Mouse (Mus musculus) neutrophil, adult 5-6 weeks (primary cell): Measurements from ENCODE around the gene Anapc13. TPM values are rescaled to one million over a fixed set of nuclear protein-coding genes. Genes with fewer than 3 reads are reported as not detected.

Experiments used
- ATAC-seq: fragments of 151-379, 151-347 bp; 2 replicates; pipeline ENCODE4 v1.8.0; 2017; ENCODE audit warnings: mild to moderate bottlenecking, moderate TSS enrichment; ENCODE audit not compliant: insufficient number of reproducible peaks, poor library complexity, low FRiP score, severe bottlenecking; ENCODE audit errors: extremely low read depth
- total RNA-seq: library from RNA; stranded (forward); fragments of 200-1000 nt; gene quantifications from 2 replicates; pipeline ENCODE4 v1.2.3, GENCODE M21; 2017

The Anapc13 gene
- total RNA-seq, 1 experiment from 2014 or later = 34.7 TPM

DNA sequence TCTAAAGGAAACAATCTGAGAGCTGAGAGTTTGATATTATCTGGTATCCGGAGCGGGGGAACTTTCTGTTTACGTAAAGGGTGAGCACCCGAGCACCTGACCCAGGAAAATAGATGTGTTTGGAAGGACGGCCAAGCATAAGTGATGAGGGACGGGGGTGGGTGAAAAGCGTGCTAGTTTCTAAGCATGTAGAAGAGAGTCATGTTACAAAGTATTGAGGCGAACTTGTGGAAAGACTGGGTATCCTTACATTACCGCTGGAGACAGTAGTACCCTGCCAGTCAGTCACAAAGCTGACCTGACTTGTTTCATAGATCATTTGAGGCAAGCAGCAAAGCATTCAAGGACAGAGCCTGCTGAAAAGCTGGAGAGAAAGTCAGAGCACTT lies 736 bp downstream of the Anapc13 start:
- no peak for ATAC-seq

DNA sequence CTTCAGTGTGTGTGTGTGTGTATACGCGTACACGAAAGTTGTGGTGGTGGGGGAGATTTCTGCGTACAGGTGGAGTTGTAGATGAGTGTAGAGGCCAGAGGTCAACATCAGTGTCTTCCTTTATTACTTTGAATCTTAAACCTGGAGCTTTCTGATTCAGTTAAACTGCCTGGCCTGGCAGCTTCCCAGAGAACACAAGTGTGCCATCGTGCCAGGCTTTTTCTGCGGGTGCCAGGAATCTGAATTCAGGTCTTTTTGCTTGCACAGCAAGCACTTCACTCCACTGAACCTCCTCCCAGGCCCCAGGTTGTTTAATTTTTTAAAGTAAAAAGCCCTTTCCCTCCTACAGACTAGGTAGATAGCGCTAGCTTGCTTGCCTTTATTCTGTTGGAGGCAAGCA lies 1.3 kb downstream of the Anapc13 start:
- no peak for ATAC-seq

GRCm38 (mm10) chr9:102629052-102629451 lies 3.0 kb downstream of the Anapc13 start:
- no peak for ATAC-seq

DNA sequence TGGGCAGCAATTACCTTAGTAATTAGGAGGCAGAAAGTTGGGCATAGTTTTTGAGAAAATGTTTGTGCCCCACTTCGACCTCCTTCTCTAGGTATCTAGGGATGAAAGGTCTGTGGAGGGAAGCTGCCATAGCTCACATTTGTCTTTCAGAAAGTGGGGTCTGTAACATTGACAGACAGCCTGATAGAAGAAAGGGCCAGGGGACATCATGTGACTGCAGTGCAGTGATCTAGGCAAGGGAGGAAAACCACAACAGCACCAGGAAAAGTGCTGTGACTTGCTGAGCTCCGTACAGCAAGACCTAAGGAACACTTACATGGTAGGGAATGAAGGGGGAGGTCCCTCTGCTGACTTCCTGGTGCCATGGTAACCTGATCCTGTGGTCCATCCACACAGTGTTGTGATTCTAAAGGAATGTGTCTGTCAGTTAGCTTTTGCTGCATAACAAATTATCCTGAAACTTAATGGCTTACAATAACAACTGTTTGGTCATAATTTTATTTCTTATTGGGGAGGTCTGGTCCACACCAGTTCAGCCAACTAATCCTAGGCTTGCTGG lies 5.6 kb downstream of the Anapc13 start:
- ATAC-seq = no peak

DNA sequence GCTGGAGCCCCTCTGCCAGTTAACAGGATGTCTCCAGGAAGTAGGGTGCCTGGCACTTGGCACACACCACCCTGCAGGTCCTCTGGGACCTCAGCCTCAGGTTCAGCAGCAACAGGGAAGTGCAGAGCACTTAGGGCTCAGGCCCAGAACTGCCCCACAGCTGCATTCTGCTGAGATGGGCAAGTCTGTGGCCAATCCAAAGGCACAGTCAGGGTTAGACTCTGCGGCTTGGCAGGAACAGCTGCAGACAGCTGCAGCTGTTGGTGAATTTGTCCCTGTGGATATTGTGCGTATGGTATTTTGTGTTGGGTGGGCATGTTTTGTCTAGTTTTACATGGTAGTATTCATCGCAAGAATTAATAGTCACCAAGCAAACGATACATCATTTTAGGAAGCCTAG lies 6.1 kb downstream of the Anapc13 start:
- no peak for ATAC-seq

DNA sequence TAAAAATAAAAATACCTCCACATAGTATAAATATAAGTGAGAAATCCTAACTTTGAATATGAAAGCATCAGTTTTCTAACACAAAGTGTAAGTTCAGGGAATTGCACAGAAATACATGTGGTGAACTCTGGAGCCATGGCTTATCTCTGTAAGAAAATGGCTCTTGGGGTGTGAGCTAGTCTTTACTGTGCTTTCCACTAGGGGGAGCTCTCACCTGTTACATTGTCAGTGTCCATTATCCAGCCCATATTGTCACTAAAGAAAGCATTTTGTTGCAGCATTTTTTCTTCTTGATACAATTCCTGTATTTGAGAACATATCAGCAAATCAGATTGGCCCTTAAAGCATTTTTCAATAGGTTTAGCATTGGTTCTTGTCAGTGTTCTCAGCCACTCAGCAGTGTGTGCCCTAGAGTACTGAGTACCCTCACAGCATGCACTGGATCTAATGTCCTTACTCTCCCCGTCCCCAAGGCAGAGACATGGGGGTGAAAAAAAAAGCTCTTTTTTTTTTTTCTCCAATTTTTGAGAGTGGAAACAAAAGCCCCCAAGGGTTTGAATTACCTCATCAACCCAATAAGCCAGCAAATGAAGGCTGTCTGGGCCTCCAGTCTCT lies 6.9 kb downstream of the Anapc13 start:
- peak; percentile 80 for ATAC-seq

- ATAC-seq = no peak
These were observed 8.4 kb downstream of the Anapc13 start for GRCm38 (mm10) chr9:102634453-102634852.

DNA sequence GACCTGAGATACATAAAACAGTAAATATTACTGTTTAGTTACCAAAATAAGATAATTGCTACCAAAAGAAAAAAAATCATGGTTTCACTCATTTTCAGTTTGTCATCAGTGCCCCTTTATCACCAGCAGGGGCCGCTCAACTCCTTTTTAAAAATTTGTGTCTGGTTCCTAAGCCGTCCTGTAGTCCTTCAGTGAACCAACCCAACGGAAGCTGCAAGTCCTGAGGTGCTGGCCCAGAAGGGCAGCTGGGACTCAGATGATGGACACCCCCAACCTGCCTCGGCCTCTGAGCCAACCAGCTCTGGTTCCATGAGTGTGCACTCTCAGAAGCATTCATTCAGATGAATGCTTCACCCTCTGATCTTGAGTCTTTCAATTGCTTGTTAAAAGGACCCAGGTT lies 10.5 kb downstream of the Anapc13 start:
- ATAC-seq = peak; percentile 59; the same call in 1 of the 2 replicates

- ATAC-seq = no peak
These were observed 11.0 kb downstream of the Anapc13 start for GRCm38 (mm10) chr9:102637115-102637514.

DNA sequence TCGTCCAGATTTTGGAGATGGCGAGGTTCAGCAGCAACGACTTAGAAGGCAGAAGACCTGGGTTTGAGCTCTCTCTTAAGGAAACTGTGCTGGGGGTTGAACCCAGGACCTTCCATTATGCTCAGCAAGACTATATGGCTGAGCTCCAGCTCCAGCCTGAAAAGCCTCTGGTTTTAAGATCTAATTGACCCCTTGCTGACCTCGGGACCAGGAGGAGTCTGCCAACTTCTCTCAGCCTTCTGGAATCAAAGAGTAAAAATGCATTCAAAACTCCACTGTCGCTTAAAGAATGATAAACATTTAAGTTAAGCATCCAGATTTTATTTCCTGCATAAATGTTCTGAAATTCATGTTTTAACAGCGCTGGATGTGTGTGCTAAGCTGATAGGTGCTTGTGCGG lies 12.9 kb downstream of the Anapc13 start:
- ATAC-seq = no peak

DNA sequence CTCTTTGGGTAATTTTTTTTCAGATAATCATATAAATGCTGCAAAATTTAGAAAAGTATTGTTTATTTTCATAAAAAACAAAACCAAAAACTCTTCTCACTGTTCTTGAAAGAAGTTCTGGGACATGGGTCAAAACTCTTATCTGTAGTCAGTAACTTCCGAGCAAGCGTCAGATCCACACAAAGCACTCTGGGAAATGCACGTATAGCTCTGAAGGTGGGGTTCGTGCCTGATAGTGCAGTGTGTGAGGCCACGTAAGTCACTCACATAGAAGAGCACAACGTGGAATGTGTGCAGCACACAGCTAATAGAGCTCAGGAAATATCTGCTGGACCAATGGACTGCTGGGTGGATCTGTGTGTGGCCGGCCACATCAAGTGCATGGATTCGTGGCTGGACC lies 13.4 kb downstream of the Anapc13 start:
- no peak for ATAC-seq

GRCm38 (mm10) chr9:102641531-102641930 lies 15.4 kb downstream of the Anapc13 start:
- ATAC-seq = no peak

- no peak for ATAC-seq
These were observed 17.0 kb downstream of the Anapc13 start for GRCm38 (mm10) chr9:102643071-102643485.

DNA sequence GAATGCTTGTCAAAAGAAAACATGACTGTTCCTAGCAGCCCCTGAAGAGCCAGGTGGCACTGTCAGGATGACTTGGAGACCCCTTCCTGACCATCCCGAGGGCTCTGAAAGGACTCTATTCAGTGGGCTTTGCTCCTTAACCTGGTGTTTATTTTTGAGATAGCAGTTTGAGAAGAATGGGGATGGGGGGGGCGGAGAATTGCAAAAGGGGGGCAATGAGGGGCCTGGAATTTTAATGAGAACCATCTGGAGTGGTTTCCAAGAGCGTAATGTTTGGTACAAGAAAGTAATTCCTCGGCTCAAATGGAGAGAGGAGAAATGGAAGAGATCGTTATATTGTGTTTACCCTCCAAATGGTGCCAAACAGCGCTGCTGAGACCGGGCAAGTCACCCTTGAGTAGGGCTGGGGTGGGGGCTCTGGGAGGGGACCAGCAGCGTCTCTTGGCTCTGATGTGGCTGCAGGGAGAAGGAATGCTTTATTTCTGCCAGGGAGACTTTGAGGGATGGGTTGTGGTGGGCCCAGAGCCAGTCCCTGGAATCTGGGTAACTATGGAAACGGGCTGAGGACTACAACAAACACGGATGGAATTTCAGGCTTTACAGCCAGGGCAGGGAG lies 17.5 kb downstream of the Anapc13 start:
- ATAC-seq = no peak

- ATAC-seq = no peak
These were observed 19.1 kb downstream of the Anapc13 start for GRCm38 (mm10) chr9:102645119-102645695.

DNA sequence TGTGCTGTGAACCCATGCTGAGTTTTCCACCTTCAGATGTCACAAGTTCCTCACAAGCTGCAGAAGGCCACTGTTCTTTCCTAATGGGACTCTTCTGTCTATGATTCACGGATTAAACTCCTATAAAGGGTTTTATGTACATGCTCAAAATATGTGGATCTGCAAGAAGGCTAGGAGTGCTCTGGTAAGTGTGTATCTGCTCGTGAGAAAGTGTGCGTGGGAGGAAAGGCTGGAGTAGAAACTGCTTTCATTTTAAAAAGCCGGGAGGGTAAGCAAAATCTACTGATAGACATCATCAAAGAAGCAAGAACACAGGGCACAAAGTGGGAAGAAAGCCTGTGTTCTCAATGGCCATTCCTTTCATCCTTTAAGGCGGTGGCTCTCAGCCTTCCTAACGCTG lies 20.9 kb downstream of the Anapc13 start:
- no peak for ATAC-seq

GRCm38 (mm10) chr9:102649917-102650527 lies 23.9 kb downstream of the Anapc13 start:
- ATAC-seq = no peak

DNA sequence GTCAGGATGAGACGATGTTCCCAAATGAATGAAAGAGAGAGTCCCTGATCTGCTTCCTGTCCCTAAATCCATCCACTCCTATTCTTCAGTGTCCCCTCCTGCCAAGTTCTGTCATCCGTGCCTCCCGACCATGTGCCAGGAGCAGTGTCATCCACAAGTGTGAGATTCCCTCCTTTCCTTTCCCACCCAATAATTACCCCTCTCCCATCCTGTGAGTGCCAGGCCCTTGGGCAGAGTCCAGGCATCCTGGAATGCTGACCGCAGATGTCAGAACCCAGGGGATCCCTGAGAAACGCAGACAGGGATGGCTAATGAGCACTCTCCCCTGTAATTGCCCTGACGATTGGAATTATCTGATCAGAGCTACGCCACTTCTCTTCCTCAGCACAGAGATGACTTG lies 24.5 kb downstream of the Anapc13 start:
- no peak for ATAC-seq

GRCm38 (mm10) chr9:102651199-102651720 lies 25.2 kb downstream of the Anapc13 start:
- ATAC-seq = no peak
